Mouse (Mus musculus) olfactory bulb, adult 2 months (tissue): ENCODE results near the gene Hilpda. TPM values are rescaled to one million over a fixed set of nuclear protein-coding genes. Genes with fewer than 3 reads are reported as not detected.

Experiments used
- H3K27ac ChIP-seq: fragments of 200-500 bp; 2 replicates; pipeline ENCODE4 v1.5.1; 2012; ENCODE audit warnings: low read depth, low read length; ENCODE audit not compliant: insufficient read depth
- H3K4me1 ChIP-seq: fragments of 200-500 bp; 2 replicates; pipeline ENCODE4 v1.6.1; 2012; ENCODE audit warnings: low read length; ENCODE audit not compliant: control insufficient read depth, insufficient read depth
- H3K4me3 ChIP-seq: fragments of 200-500 bp; 2 replicates; pipeline ENCODE4 v1.5.1; 2012; ENCODE audit warnings: mild to moderate bottlenecking, low read depth, low read length, moderate library complexity; ENCODE audit not compliant: insufficient read depth
- CTCF ChIP-seq: fragments of 200-500 bp; IDR thresholded peaks from 2 replicates; pipeline ENCODE4 v1.5.1; 2012; ENCODE audit warnings: low read depth, mild to moderate bottlenecking, low read length, moderate library complexity; ENCODE audit not compliant: insufficient read depth
- POLR2A ChIP-seq: fragments of 200-500 bp; IDR thresholded peaks from 2 replicates; pipeline ENCODE4 v1.6.1; 2012; ENCODE audit warnings: mild to moderate bottlenecking, low read depth, low read length, moderate library complexity; ENCODE audit not compliant: insufficient read depth
- WGBS: fragments of 180-500 bp; shearing (Covaris S2); methylation state at CpG from one replicate; pipeline ENCODE4 v1.1.7; 2018; 5-methylcytosine and 5-hydroxymethylcytosine counted together
- polyA plus RNA-seq: library from polyadenylated mRNA; stranded (reverse); fragments of >200 nt; gene quantifications from 2 replicates; pipeline ENCODE4 v1.2.4, GENCODE M21; 2012; ENCODE audit warnings: low replicate concordance; ENCODE audit not compliant: missing spikeins, insufficient read depth, insufficient read length

The Hilpda gene
- polyA plus RNA-seq, 1 experiment, result not detected

DNA sequence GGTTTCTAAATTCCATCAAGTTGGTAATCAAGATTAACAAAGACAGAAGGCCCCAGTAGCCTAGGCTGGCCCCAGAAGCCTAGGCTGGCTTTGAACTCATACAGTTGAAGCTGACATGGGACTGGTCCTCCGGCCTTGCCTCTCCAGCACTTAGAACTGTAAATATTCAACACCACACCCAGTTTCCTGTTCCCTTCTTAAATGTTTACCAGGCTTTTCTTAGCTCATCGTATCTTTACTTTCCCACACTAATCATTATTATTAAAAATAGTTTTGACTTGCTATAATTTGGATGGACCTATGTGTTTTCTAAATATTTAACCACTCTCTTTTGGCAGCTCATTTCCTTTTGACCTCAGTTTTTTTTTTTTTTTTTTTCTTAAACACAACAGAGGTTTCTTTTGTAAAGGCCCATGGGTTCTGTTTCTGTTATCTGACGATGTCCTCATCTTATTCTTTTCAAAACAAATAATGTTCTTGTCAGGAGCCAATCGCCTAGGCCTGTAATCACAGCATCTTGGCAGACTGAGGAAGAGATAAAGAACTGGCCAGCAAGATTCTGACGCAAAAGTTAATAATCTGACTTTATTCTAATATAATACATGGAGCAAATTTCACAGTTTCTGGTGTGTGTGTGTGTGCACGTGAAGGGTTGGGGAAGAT is 3.2 kb upstream of the Hilpda start:
- 79% methylated on average over 6 of the region's 6 CpGs for WGBS
- TF ChIP-seq CTCF (no peak), POLR2A (no peak)

DNA sequence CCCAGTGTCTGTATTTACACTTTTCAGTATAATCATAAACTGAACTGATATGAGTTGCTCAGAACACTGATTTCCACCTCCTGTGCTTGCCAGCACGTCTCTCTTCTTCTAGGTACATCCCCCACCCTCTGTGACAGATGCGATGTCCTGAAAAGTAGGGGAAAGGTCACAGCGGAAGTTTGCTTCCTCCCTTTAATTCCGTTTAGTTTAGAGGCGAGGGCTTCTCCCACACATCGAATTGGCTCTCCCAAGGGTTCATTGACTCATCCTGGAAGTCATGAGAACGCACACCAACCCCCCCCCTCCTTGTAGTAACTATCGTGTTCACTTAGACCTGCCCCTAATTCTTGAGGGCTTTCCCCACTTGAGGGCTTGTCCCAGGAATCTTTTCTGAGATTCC is 1.3 kb upstream of the Hilpda start:
- Histone ChIP-seq H3K27ac (no peak overlapping the region), H3K4me1 (no peaks in the 10 kb centered on the region), H3K4me3 (no peak overlapping the region)
- 18% methylated on average over 8 of the region's 8 CpGs for WGBS
- no peak for TF ChIP-seq POLR2A
- TF ChIP-seq CTCF, result no peak

More for the DNA sequence above, 3.2 kb upstream of the Hilpda start:
- Histone ChIP-seq H3K27ac (no peak overlapping the region), H3K4me3 (no peak overlapping the region), H3K4me1 (peaks cover under 1% of the 10 kb centered on the region; the same call in 1 of the 2 replicates)

DNA sequence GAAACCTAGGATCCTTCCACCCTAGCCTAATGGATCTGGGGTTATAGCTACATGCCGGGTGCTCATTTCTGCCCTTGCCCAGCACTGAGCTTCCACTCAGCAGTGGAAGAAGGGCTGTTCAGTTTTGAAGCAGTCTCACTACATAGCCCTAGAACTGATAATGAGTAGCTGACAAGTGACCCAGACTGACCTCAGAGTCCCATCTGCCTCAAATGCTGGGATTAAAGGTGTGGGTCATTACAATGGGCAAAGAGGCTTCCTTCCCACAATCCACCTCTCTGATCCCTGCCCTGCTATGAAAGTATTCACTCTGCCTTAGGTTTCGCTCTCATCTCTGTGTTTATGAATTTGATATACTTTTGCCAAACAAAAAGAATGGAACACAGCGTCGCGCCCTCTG is 4.5 kb downstream of the Hilpda start:
- 97% methylated on average over 5 of the region's 5 CpGs for WGBS
- TF ChIP-seq CTCF (no peak), POLR2A (no peak)
- Histone ChIP-seq H3K4me3 (no peak overlapping the region), H3K4me1 (no peaks in the 10 kb centered on the region), H3K27ac (no peak overlapping the region)

DNA sequence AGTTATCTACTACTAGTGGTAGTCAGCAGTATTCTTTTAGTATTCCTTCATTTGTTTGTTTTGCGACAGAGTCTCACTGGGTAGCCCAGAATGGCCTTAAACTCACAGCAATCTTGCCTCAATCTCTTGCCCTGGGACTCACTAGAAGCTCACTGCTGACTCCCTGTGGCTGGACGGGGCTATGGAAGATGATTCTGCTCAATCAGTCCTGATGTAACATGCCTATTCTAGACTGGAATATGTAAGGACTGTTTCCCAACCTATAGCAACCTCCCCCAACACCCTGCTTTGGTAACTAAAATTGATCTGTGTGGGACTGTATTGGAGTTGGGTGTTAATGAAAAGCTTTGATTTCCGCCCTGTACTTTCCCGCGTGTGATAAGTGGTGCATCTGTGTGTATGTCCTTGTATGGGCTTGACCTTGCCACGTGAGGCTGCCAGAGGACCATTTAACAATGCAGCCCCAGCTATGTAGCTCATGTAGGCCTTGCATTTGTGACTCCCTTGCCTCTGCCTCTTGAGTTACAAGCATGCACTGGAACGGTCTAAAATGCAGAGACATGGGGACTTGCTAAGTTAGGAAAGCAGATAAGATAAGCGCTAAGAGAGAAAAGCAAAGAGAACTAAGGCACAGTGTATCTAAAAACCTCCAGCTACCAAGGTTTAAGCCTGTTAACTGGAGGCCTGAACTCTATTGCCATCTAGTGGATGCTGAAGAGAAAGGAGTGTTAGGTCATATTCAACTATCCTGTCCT is 6.4 kb downstream of the Hilpda start:
- TF ChIP-seq CTCF (no peak), POLR2A (no peak)
- no peaks in the 10 kb centered on the region for H3K4me1 ChIP-seq
- 30% methylated on average over 8 of the region's 8 CpGs for WGBS
- H3K27ac ChIP-seq, result no peak overlapping the region
- no peak overlapping the region for H3K4me3 ChIP-seq

DNA sequence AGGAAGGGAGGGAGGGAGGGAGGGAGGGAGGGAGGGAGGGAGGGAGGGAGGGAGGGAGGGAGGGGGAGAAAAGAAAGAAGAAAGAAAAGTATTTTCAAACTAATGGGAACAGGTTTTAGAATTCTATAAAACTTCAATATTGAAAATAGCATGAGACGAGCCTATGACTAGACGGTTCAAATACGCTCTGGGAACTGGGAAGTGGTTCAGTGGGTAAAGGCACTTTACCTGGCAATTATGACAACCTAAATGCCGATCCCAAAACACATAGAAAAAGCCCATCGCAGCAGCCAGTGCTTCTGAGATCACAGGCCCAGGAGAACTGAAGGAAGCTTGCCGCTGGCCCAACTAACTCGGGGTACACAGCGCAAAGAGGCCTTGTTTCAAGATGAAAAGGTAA is 7.0 kb downstream of the Hilpda start, which contains the start of gene Fam71f2:
Fam71f2 (plus strand) TSS at position 301 of the 400 bp plus-strand sequence.
- WGBS, result 83% methylated on average over 8 of the region's 8 CpGs
- TF ChIP-seq CTCF (no peak), POLR2A (no peak)
- no peak within 1 kb of the TSS for H3K27ac ChIP-seq

DNA sequence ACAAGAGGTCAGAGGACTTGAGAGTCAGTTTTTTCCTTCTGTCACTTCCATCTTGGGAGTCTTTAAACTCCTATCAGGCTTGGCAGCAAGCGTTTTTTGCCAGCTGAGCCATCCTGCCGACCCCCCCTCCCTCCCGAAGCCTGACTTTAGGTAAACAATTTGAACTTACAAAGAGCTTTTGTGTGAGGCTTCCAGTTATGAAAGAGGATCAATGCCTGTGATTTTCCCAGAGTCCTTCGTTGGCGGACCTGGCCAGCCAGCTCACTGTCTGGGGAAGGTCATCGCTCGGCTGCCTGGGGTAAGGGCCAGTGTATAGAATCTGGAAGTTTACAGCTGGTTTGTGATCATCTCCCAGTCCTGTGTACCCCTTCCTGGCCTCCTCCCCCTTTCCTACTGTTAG is 8.4 kb downstream of the Hilpda start:
- Histone ChIP-seq H3K4me3 (no peak overlapping the region), H3K27ac (no peak overlapping the region), H3K4me1 (no peaks in the 10 kb centered on the region)
- 49% methylated on average over 7 of the region's 7 CpGs for WGBS
- TF ChIP-seq POLR2A, result no peak
- no peak for TF ChIP-seq CTCF

More for the DNA sequence above, 7.0 kb downstream of the Hilpda start, which contains the start of gene Fam71f2:
- Histone ChIP-seq H3K4me1 (no peaks in the 10 kb centered on the region), H3K4me3 (no peak within 1 kb of the TSS)

DNA sequence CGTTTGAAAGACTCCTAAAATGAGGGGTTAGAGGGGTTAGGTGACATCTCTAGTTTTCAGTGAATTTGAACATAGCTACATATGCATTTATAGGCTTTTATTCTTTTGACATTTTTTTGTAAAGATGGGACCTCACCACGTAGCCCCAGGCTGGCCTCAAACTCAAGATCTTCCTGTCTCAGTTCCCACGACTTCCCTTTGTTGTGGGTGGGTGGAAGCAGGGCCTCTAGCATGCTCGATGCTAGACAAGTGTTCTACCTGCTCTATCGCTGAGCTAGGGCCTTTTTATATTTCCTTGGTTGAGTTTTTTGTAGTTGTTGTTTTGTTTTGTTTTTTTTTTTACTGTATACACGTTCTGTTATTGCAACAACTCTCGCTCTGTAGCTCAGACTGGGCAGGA is 14.6 kb downstream of the Hilpda start:
- no peaks in the 10 kb centered on the region for H3K4me1 ChIP-seq
- H3K4me3 ChIP-seq, result no peak overlapping the region
- 86% methylated on average over 7 of the region's 7 CpGs for WGBS
- TF ChIP-seq POLR2A (no peak), CTCF (no peak)
- H3K27ac ChIP-seq, result no peak overlapping the region

DNA sequence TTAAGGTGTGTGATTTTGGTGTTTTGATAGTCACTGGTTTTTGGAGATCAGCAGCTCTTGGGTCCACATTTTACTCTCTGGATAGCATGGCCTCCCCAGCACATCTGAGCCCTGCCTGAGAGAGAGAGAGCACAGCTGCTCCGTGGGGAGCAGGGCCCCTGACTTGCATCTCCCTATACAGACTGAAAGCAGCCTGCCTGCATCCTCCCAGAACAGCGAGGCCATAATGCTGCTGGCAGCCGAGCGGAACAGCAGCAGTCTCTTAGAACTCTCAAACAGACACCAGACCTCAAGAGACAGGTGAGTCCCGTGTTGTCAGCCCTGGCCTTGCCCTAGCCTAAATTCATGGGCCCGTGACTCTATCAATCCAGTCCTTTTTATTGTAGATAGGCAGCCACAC is 15.2 kb downstream of the Hilpda start:
- H3K27ac ChIP-seq, result no peak overlapping the region
- TF ChIP-seq POLR2A, result no peak
- no peak for TF ChIP-seq CTCF
- H3K4me3 ChIP-seq, result no peak overlapping the region
- 61% methylated on average over 6 of the region's 6 CpGs for WGBS
- H3K4me1 ChIP-seq, result no peaks in the 10 kb centered on the region

DNA sequence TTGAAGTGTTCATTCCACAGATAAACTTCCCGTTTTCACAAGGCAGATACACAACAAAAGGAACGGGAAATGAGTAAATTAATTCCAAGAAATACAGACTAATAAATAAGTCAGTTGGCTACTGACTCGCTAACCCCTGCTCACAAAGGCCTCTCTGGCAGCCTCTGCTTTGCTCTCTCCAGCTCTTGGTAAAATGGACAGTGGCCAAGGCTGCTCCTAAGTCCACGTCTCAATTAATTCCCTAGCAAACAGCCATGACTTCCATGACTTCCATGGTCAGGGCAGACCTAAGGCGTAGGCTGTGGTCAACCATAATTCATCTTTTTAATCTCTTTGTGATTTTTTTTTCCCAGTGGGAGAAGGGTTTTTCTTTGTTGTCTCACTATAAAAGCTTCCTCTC is 15.7 kb downstream of the Hilpda start:
- H3K4me1 ChIP-seq, result no peaks in the 10 kb centered on the region
- H3K4me3 ChIP-seq, result no peak overlapping the region
- H3K27ac ChIP-seq, result no peak overlapping the region
- TF ChIP-seq POLR2A (no peak), CTCF (no peak)
- 69% methylated on average over 5 of the region's 5 CpGs for WGBS

DNA sequence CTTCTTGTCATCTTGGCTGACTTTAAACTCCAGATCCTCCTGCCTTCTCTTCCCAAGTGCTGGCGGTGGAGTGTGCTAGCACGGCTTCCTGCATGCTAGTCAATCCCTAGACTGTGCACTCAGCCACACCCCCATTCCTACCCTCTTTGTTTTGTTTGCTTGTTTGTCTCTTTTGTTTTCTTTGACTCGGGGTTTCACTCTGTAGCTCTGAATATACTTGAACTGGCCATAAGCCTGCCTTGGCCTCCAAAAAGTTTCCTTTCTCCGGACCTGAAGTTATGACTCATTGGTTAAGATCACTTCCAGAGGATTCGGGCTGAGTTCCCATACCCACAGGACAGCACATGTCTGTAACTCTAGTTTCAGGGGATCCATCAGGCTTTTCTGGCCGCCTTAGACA is 16.4 kb downstream of the Hilpda start:
- TF ChIP-seq CTCF (no peak), POLR2A (no peak)
- H3K4me3 ChIP-seq, result no peak overlapping the region
- WGBS, result 53% methylated on average over 6 of the region's 6 CpGs
- H3K27ac ChIP-seq, result no peak overlapping the region
- H3K4me1 ChIP-seq, result no peaks in the 10 kb centered on the region
